Mouse (Mus musculus): ENCODE results near the gene Cd244a.

DNA sequence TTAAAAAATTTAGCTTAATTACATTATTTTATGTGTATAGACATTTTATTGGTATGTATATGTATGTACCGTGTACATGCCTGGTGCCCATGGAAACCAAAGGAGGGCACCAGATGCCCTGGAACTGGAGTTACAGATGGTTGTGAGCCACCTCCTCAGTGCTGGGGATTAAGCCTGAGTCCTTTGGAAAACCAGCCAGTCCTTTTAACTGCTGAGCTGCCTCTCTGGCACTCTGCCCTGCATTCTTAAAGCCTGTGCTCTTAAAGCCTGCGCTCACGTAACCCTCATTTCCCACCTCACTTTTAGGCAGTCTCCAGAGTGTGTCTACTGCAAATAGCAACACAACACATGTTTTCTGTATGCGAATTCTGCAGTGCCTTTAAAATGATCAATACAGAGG is 71.9 kb downstream of the Cd244a start:
- TF ChIP-seq CTCF (IDR thresholded peaks at IDR 0.05; ENCODE audit: low read depth, low read length) (no peak), POLR2A (IDR thresholded peaks at IDR 0.05; ENCODE audit: borderline replicate concordance, low read depth, low read length) (no peak)
